Mouse (Mus musculus): ENCODE measurements at regions not wholly inside any gene's neighbourhood (a gene's known extent, or its start where the extent isn't known, plus 50 kb on each side); places are given as distances from the start of the nearest gene placed in this dataset.

- in situ Hi-C loops (cut with MboI, MseI): loop anchor here (10.0 kb wide), 2 partner anchors 198 to 1042 kb away; no protein-coding TSS in a partner anchor
Observed at GRCm38 (mm10) chr17:64492614-64493269, 107.8 kb upstream of the Man2a1 start.

GRCm38 (mm10) chr17:64499281-64499997 is 101.1 kb upstream of the Man2a1 start:
- in situ Hi-C loops (cut with MboI, MseI): loop anchor here (10.0 kb wide), 2 partner anchors 205 to 1035 kb away; no protein-coding TSS in a partner anchor

- in situ Hi-C loops (cut with MboI, MseI): no loop called here
Observed at GRCm38 (mm10) chr17:64502376-64502775, 98.2 kb upstream of the Man2a1 start.

- in situ Hi-C loops (cut with MboI, MseI): no loop called here
Observed at GRCm38 (mm10) chr17:64505956-64506355, 94.6 kb upstream of the Man2a1 start.

- in situ Hi-C loops (cut with MboI, MseI): no loop called here
Observed at GRCm38 (mm10) chr17:64511139-64511779, 89.3 kb upstream of the Man2a1 start.

- in situ Hi-C loops (cut with MboI, MseI): no loop called here
Observed at GRCm38 (mm10) chr17:64522213-64522612, 78.3 kb upstream of the Man2a1 start.

- in situ Hi-C loops (cut with MboI, MseI): no loop called here
Observed at GRCm38 (mm10) chr17:64523899-64524298, 76.6 kb upstream of the Man2a1 start.

GRCm38 (mm10) chr17:64527817-64528216 is 72.7 kb upstream of the Man2a1 start:
- in situ Hi-C loops (cut with MboI, MseI): no loop called here

GRCm38 (mm10) chr17:64528476-64528875 is 72.1 kb upstream of the Man2a1 start:
- in situ Hi-C loops (cut with MboI, MseI): no loop called here

GRCm38 (mm10) chr17:64529296-64529994 is 71.1 kb upstream of the Man2a1 start:
- in situ Hi-C loops (cut with MboI, MseI): no loop called here

GRCm38 (mm10) chr17:64531150-64531549 is 69.4 kb upstream of the Man2a1 start:
- in situ Hi-C loops (cut with MboI, MseI): no loop called here

- in situ Hi-C loops (cut with MboI, MseI): no loop called here
Observed at GRCm38 (mm10) chr17:64534323-64534722, 66.2 kb upstream of the Man2a1 start.

GRCm38 (mm10) chr17:64538520-64538953 is 62.0 kb upstream of the Man2a1 start:
- in situ Hi-C loops (cut with MboI, MseI): no loop called here

GRCm38 (mm10) chr17:64540411-64540810 is 60.1 kb upstream of the Man2a1 start:
- in situ Hi-C loops (cut with MboI, MseI): no loop called here

GRCm38 (mm10) chr17:64548536-64548935 is 52.0 kb upstream of the Man2a1 start:
- in situ Hi-C loops (cut with MboI, MseI): no loop called here

- in situ Hi-C loops (cut with MboI, MseI): no loop called here
Observed at GRCm38 (mm10) chr17:64550034-64550433, 50.5 kb upstream of the Man2a1 start.

All from T-helper 2 cell (primary cell).